Mouse (Mus musculus): ENCODE data around the gene Hacd2.

The Hacd2 gene

GRCm38 (mm10) chr16:35054432-35055193 lies 32.4 kb downstream of the Hacd2 start:
- DNase-seq (ENCODE audit: low spot score in 2 of 2) = no peak

GRCm38 (mm10) chr16:35055194-35055506 lies 32.9 kb downstream of the Hacd2 start:
- DNase-seq (ENCODE audit: low spot score in 2 of 2) = no peak

DNA sequence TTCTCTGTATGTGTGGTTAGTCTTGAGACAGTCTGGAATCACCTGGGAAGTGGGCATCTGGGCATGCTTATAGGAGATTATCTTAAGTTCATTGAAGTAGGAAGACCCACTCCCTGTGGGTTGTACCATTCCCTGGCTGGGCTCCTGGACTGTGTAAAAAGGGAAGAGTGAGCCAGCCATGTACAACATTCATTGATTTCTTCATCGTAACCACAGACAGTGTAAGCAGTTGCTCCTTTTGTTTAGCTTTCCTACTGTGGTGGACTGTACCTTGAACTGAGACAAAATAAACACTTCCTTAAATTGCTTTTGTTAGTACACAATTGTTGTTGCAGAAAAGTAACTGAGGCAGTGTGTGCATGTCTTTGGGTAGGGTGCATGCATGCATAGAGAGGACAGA lies 33.6 kb downstream of the Hacd2 start:
- DNase-seq (ENCODE audit: low spot score in 2 of 2) = no peak

GRCm38 (mm10) chr16:35056306-35056705 lies 34.1 kb downstream of the Hacd2 start:
- no peak for DNase-seq (ENCODE audit: low spot score in 2 of 2)

DNA sequence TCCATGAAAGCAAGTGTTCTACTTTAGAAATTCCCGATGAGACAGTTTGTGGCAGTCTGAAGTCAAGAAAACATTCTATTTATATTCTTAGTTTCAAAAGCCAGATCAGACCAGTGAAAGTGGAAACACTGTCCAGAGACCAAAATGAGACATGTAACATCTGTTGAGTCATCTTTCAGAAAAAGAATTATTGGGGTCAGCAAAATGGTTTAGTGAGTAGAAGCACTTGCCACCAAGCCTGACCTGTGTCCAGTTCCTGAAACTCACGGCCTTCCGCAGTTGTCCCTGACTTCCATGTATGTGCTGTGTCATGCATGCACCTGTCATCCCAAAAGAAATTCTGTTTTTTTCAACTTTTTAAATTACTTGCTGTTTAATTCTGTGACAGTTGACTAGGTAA lies 34.6 kb downstream of the Hacd2 start:
- DNase-seq (ENCODE audit: low spot score in 2 of 2) = no peak

DNA sequence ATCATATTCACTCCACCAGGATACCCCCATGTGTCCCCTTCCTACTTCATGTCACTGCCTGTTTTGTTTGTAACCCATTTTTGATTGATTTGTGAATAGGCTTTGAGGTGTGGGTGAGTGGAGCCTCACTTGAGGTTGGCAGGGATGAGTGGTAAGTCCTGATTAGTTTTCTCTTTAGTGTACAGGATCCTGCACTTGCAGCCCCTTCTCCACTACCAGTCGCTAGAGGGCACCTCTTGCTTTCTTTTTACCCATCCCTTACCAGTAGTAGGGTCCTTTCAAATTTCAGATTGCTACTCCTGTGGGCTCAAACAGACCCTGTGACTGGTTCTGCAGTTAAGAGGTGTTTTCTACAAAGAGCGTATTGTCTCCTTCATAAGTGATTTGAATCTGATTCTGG lies 38.8 kb downstream of the Hacd2 start:
- DNase-seq (ENCODE audit: low spot score in 2 of 2) = peak in 1 of 2 experiments; percentile 51

DNA sequence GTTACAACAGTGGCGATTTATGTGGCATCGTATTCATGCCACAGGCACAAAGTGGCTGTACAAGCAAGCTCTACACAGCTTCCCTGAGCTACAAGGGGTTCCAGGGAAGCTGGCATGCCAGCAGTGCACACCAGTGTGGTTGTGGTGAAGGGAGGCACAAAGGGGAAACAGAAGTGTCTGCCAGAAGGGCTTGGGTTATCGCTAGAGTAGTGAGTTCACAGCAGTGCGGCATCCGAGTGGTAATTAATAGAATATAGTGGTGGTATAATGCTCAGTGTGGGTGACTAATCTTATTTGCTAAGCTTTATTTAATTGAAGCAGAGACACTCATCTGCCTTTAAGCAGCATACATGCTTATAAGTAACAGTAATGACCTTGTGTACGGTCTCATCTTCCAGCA lies 43.5 kb downstream of the Hacd2 start:
- DNase-seq (ENCODE audit: low spot score in 2 of 2) = no peak

DNA sequence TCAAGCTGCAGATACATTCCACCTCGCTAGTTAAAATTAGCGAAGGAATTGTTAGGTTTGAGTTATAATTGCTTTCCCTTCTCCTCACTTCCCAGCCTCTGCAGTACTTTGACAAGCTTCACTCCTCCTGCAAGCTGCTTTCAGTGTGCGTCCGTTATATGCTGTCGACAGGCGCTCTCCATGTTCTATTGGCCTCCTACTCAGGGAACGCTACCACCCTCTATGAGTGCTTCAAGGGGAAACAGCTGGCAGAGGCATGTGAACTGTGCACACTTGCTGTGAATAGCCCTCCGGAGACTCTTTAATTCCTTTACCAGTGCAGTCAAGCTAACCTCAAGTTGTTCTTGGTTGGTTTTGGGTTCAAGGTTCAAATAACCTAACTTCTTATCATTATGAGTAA lies 44.9 kb downstream of the Hacd2 start:
- DNase-seq (ENCODE audit: low spot score in 2 of 2) = no peak

GRCm38 (mm10) chr16:35067631-35068030 lies 45.4 kb downstream of the Hacd2 start:
- DNase-seq (ENCODE audit: low spot score in 2 of 2) = no peak

GRCm38 (mm10) chr16:35068886-35069285 lies 46.7 kb downstream of the Hacd2 start:
- no peak for DNase-seq (ENCODE audit: low spot score in 2 of 2)

GRCm38 (mm10) chr16:35074436-35074835 lies 52.2 kb downstream of the Hacd2 start:
- DNase-seq (ENCODE audit: low spot score in 2 of 2) = no peak

GRCm38 (mm10) chr16:35075643-35076042 lies 53.4 kb downstream of the Hacd2 start:
- DNase-seq (ENCODE audit: low spot score in 2 of 2) = no peak

DNA sequence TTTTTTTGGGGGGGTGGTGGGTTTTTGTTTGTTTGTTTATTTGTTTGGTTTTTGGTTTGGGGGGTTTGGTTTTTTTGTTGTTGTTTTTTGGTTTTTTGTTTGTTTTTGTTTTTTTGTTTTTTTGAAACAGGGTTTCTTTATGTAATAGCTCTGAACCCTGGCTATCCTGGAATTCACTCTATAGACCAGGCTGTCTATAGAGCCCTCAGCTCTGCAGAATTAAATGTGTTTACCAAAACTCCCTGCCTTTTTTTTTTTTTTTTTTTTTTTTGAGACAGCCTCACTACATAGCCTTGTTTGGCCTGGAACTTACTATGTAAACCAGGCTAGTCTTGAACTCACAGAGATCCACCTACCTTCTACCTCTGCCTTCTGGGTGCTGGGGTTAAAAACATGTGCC lies 71.3 kb downstream of the Hacd2 start:
- DNase-seq (ENCODE audit: low spot score in 2 of 2) = no peak

DNA sequence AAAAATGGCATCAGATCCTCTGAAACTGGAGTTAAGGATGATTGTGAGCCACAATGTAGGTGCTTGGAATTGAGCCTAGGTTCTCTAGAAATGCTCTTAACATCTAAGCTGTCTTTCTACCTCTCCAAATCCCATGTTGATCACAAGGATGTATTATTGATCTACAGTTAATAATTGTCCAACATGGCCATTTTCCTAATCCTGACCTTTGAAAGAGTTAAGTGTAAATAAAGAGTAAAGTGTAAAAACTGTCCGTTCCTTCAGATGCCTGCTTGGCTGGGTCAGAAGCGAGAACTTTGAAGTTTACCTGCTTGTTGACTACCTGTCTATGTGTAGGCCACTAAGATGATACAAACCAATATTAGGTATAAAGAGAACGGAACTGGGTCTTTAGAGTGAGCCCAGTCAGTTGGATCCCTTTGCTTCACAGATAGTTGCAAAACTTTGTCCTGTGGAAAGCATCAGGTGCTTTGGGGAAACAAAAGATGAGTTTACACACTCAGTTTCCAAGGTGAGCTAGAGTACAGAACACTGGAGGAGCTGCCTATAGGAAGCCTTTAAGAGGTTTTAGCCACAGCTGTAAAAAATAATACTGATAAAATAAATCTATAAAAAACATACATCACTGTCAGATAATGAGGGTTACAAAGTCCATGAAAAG lies 75.8 kb downstream of the Hacd2 start:
- DNase-seq (ENCODE audit: low spot score in 2 of 2) = no peak

DNA sequence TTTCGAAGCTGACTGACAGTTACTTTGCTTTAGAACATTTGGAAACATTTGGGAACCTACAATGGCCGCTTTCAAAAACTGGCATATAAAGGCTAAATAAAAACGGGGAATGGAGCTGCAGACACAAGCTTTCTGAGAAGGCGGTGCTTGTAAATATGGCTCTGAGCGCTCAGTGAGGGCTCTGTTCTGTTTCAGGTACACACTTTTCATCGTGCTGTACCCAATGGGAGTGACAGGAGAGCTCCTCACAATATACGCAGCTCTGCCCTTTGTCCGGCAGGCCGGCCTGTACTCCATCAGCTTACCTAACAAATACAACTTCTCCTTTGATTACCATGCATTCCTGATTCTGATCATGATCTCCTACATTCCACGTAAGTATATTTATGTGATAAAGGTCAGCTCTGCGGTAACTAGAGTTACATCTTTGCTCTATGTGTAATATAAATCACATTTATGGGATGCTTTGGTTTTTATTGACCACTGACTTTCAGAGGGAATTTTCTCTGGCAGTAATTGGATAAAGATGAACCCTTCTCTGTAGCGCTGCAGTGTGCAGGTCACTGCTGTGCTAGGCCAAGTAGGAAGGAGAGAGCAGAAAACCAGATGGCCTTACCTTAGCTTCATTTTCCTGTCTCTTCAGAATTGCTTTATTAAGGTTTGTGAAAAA lies 79.7 kb downstream of the Hacd2 start:
- DNase-seq (ENCODE audit: low spot score in 2 of 2) = no peak

- DNase-seq (ENCODE audit: low spot score in 2 of 2) = no peak
Observed at GRCm38 (mm10) chr16:35102866-35103620, 80.8 kb downstream of the Hacd2 start.

- no peak for DNase-seq (ENCODE audit: low spot score in 2 of 2)
Observed at GRCm38 (mm10) chr16:35107985-35108384, 85.8 kb downstream of the Hacd2 start.

DNA sequence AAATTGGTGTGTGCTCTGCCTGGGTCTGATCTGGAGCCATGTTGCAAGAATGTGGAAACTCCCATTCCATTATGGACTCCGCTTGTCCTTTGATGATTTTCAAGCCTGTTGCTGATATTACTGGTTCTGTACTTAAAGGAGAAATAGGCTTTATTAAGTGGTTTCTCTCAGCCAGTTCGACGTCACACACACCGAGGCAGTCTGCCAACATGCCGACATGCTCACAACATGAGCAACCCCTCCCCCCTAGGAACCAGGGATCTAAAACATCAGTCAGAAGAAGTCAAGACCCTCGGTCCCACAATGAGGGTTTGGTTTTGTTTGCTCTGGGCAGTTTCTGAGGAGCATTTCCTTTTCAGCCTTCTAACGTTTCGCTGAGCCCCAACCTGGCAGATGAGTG lies 86.9 kb downstream of the Hacd2 start:
- no peak for DNase-seq (ENCODE audit: low spot score in 2 of 2)

GRCm38 (mm10) chr16:35109656-35110291 lies 87.5 kb downstream of the Hacd2 start:
- no peak for DNase-seq (ENCODE audit: low spot score in 2 of 2)

GRCm38 (mm10) chr16:35110410-35111142 lies 88.3 kb downstream of the Hacd2 start:
- peak; percentile 68 to 90 for DNase-seq (ENCODE audit: low spot score in 2 of 2)

DNA sequence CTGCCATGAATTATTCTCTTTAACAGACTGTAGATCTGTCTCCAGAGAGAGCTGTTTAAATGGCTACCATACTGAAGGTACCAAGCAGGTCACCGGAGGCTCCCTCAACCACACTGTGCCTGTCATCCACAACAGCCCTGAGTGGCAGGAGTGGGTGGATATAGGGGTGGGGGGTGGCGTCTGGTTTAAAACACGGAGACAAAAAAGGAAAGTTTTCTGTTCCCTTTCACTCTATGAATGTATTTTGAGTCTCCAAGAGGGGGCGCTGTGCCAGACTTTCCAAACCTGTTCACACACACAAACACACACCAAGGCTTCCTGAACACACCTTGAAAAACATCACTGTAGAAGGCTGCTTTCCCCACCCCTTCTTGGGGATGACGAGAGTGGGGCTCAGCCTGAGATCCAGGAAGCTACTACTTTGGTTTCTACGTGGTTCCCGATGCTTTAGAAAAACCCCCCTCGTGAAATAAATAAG lies 89.0 kb downstream of the Hacd2 start:
- DNase-seq (ENCODE audit: low spot score in 2 of 2) = no peak

All from frontal cortex, postnatal 14 days (tissue).